Mouse (Mus musculus): Measurements from ENCODE around the gene Smco2. TPM values are rescaled to one million over a fixed set of nuclear protein-coding genes. Genes with fewer than 3 reads are reported as not detected.

The Smco2 gene
- polyA plus RNA-seq (2012; rRNA removed) = not detected in 2 replicates

DNA sequence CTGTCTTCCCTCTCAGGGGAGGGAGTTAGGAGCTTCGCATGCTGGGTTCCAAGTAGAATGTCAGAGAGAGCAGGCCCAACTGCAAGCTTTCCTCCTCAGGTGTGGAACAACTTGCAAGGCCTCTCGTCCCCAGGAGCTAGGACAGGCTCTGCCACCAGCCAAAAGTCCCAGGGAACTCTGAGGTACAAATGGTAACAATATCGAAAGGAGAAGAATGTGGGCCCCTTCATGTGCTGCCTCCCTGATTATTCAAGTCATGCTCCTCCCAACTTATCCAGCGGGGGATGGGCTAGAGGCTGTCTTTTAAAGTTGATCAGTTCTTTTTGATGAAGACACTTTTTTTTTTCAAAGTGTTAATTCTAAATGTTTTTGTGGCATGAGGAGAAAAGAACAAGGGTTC is at the start of gene Smco2:
Smco2 (plus strand) TSS at position 55 of the 400 bp plus-strand sequence.

DNA sequence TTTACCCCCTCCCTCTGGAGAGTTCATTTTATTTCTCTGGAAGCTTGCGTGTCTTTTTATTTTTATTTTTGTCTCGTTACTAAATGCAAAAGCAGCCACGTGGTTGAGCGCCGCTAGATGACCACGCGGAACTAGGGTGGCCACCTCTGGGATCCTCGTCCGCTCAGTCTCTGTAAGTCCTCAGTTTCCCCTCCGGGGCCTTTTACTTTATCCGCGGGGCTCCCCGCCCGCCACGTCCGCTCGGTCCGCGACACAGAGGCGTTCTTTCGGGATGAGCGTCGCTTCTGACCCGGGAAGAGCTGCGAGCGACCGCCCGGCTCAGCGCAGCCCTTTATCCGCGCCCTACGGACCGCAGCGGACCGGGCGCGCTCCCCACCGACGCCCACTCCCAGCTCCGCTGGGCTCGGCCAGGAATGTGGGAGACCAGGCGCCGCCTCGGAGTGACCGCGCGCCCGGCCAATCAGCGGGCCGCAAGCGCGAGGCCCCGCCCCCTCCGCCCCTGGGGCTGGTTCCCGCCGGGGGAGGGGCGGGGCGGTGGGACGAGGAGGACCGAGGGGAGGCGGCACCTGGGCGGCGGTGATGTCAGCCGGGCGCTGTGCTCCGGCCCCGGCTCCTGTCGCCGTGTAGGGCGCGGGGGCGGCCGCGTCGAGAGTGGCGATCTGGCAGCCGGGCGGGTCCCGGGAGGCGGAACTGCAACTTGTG is 38.2 kb downstream of the Smco2 start, which contains the start of gene Ppfibp1:
Ppfibp1 (plus strand) TSS at position 530 of the 702 bp plus-strand sequence.

Other genes starting within 250 kb of the Smco2 start
- 4.6 and 6.1 TPM in 2 replicates for gene Med21, start 207.6 kb upstream of the Smco2 start, polyA plus RNA-seq (2012; rRNA removed)
- 5.1 and 5.7 TPM in 2 replicates for gene Tm7sf3, start 207.3 kb upstream of the Smco2 start, polyA plus RNA-seq (2012; rRNA removed)
- gene Stk38l, start 125.1 kb upstream of the Smco2 start, polyA plus RNA-seq (2012; rRNA removed) = 1.2 and 1.4 TPM in 2 replicates
- 4.5 and 5.9 TPM in 2 replicates for gene Arntl2, start 54.0 kb upstream of the Smco2 start, polyA plus RNA-seq (2012; rRNA removed)
- gene Ppfibp1, start 38.4 kb downstream of the Smco2 start, polyA plus RNA-seq (2012; rRNA removed) = 3.4 and 4.8 TPM in 2 replicates
- gene 1700034J05Rik, start 104.3 kb downstream of the Smco2 start, polyA plus RNA-seq (2012; rRNA removed) = not detected in 2 replicates
- 8.3 and 10.0 TPM in 2 replicates for gene Rep15, start 182.5 kb downstream of the Smco2 start, polyA plus RNA-seq (2012; rRNA removed)
- 2.8 and 5.3 TPM in 2 replicates for gene Mrps35, start 192.7 kb downstream of the Smco2 start, polyA plus RNA-seq (2012; rRNA removed)
- gene Mansc4, start 236.9 kb downstream of the Smco2 start, polyA plus RNA-seq (2012; rRNA removed) = 0.73 and 1.2 TPM in 2 replicates
- gene Klhl42, start 241.3 kb downstream of the Smco2 start, polyA plus RNA-seq (2012; rRNA removed) = 2.6 and 3.5 TPM in 2 replicates

Data from stomach, adult 2 months (tissue).